Mouse (Mus musculus): ENCODE measurements around the gene Nudt7. TPM values are rescaled to one million over a fixed set of nuclear protein-coding genes. Genes with fewer than 3 reads are reported as not detected.

Nudt7 gene
- polyA plus RNA-seq, 1 experiment = 3.4 TPM

- Histone ChIP-seq H3K27ac (ENCODE audit: insufficient read depth, low read length) (no peak overlapping the region), H3K4me3 (ENCODE audit: extremely low read depth, insufficient read depth, insufficient read length) (no peak overlapping the region), H3K4me1 (ENCODE audit: control insufficient read depth, insufficient read depth, insufficient read length) (no peaks in the 10 kb centered on the region), H3K36me3 (ENCODE audit: control insufficient read depth, insufficient read depth, low read length) (no peaks in the 10 kb centered on the region), H3K27me3 (ENCODE audit: control insufficient read depth, insufficient read depth, low read length) (no peaks in the 10 kb centered on the region)
- 80% methylated on average over 6 of the region's 6 CpGs for WGBS
- TF ChIP-seq CTCF (IDR thresholded peaks at IDR 0.05; ENCODE audit: extremely low read depth, insufficient read depth, insufficient read length, insufficient replicate concordance) (no peak), POLR2A (IDR thresholded peaks at IDR 0.05; ENCODE audit: low read depth, low read length) (no peak)
- no peak for DNase-seq (ENCODE audit: low read depth in 1 of 2, low spot score in 2 of 2)
Measured at GRCm38 (mm10) chr8:114164444-114165096, 31.2 kb downstream of the Nudt7 start.

- 73% methylated on average over 2 of the region's 2 CpGs for WGBS
- TF ChIP-seq POLR2A (IDR thresholded peaks at IDR 0.05; ENCODE audit: low read depth, low read length) = no peak
- TF ChIP-seq CTCF (IDR thresholded peaks at IDR 0.05; ENCODE audit: extremely low read depth, insufficient read depth, insufficient read length, insufficient replicate concordance) = no peak
- Histone ChIP-seq H3K27me3 (ENCODE audit: control insufficient read depth, insufficient read depth, low read length) (no peaks in the 10 kb centered on the region), H3K36me3 (ENCODE audit: control insufficient read depth, insufficient read depth, low read length) (no peaks in the 10 kb centered on the region), H3K4me1 (ENCODE audit: control insufficient read depth, insufficient read depth, insufficient read length) (no peaks in the 10 kb centered on the region), H3K27ac (ENCODE audit: insufficient read depth, low read length) (no peak overlapping the region), H3K4me3 (ENCODE audit: extremely low read depth, insufficient read depth, insufficient read length) (no peak overlapping the region)
- DNase-seq (ENCODE audit: low read depth in 1 of 2, low spot score in 2 of 2) = no peak
Measured at GRCm38 (mm10) chr8:114165741-114166140, 32.4 kb downstream of the Nudt7 start.

- 74% methylated on average over 3 of the region's 3 CpGs for WGBS
- DNase-seq (ENCODE audit: low read depth in 1 of 2, low spot score in 2 of 2) = no peak
- no peak overlapping the region for H3K4me3 ChIP-seq (ENCODE audit: extremely low read depth, insufficient read depth, insufficient read length)
- H3K27ac ChIP-seq (ENCODE audit: insufficient read depth, low read length) = no peak overlapping the region
- TF ChIP-seq CTCF (IDR thresholded peaks at IDR 0.05; ENCODE audit: extremely low read depth, insufficient read depth, insufficient read length, insufficient replicate concordance) (no peak), POLR2A (IDR thresholded peaks at IDR 0.05; ENCODE audit: low read depth, low read length) (no peak)
- no peaks in the 10 kb centered on the region for H3K27me3 ChIP-seq (ENCODE audit: control insufficient read depth, insufficient read depth, low read length)
- no peaks in the 10 kb centered on the region for H3K4me1 ChIP-seq (ENCODE audit: control insufficient read depth, insufficient read depth, insufficient read length)
- H3K36me3 ChIP-seq (ENCODE audit: control insufficient read depth, insufficient read depth, low read length) = no peaks in the 10 kb centered on the region
Measured at GRCm38 (mm10) chr8:114176721-114177120, 43.4 kb downstream of the Nudt7 start.

GRCm38 (mm10) chr8:114193334-114193733 lies 60.0 kb downstream of the Nudt7 start:
- 55% methylated on average over 5 of the region's 5 CpGs for WGBS
- H3K4me3 ChIP-seq (ENCODE audit: extremely low read depth, insufficient read depth, insufficient read length) = no peak overlapping the region
- DNase-seq (ENCODE audit: low read depth in 1 of 2, low spot score in 2 of 2) = no peak
- no peak overlapping the region for H3K27ac ChIP-seq (ENCODE audit: insufficient read depth, low read length)
- H3K27me3 ChIP-seq (ENCODE audit: control insufficient read depth, insufficient read depth, low read length) = no peaks in the 10 kb centered on the region
- TF ChIP-seq CTCF (IDR thresholded peaks at IDR 0.05; ENCODE audit: extremely low read depth, insufficient read depth, insufficient read length, insufficient replicate concordance) = no peak
- no peak for TF ChIP-seq POLR2A (IDR thresholded peaks at IDR 0.05; ENCODE audit: low read depth, low read length)
- H3K36me3 ChIP-seq (ENCODE audit: control insufficient read depth, insufficient read depth, low read length) = no peaks in the 10 kb centered on the region
- no peaks in the 10 kb centered on the region for H3K4me1 ChIP-seq (ENCODE audit: control insufficient read depth, insufficient read depth, insufficient read length)

- DNase-seq (ENCODE audit: low read depth in 1 of 2, low spot score in 2 of 2) = no peak
- Histone ChIP-seq H3K36me3 (ENCODE audit: control insufficient read depth, insufficient read depth, low read length) (no peaks in the 10 kb centered on the region), H3K27me3 (ENCODE audit: control insufficient read depth, insufficient read depth, low read length) (no peaks in the 10 kb centered on the region), H3K4me3 (ENCODE audit: extremely low read depth, insufficient read depth, insufficient read length) (no peak overlapping the region), H3K27ac (ENCODE audit: insufficient read depth, low read length) (no peak overlapping the region), H3K4me1 (ENCODE audit: control insufficient read depth, insufficient read depth, insufficient read length) (no peaks in the 10 kb centered on the region)
- WGBS = 77% methylated on average over 2 of the region's 2 CpGs
- TF ChIP-seq CTCF (IDR thresholded peaks at IDR 0.05; ENCODE audit: extremely low read depth, insufficient read depth, insufficient read length, insufficient replicate concordance) (no peak), POLR2A (IDR thresholded peaks at IDR 0.05; ENCODE audit: low read depth, low read length) (no peak)
Measured at GRCm38 (mm10) chr8:114198990-114199389, 65.6 kb downstream of the Nudt7 start.

Other genes with a start within 250 kb of the Nudt7 start
- 0.04 TPM in 1 of 2 replicates, not detected in the other for gene Vat1l, start 72.1 kb downstream of the Nudt7 start, polyA plus RNA-seq (2012; rRNA removed)

Measured in spleen, adult 2 months (tissue).